ENCODE assay signal across 8 mouse cellular contexts in the genomic region with DNA sequence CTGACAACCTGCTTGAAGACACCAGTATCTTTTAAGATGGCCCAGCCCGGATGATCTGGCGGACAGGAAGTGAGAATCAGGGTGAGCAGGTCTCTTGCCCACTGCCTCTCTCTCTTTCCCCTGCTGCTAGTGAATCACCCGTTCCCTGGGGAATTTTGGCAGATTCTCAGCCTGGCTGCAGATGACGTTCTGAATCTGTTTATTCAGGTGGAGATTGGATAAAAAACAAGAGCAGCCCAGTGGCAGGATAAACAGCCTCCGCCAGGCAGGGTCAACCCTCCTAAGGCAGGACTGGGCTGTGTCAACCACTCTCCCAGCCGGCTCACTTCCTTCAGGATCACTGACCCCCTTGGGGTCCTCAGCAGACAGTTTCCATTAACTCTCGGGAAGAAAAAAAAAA. TPM values are rescaled to one million over a fixed set of nuclear protein-coding genes. Genes with fewer than 3 reads are reported as not detected.
A peak's percentile ranks its signal among the peaks of the same experiment; 100 is the strongest.
DNase-seq lines count a peak whose midpoint lies in the region; ATAC-seq lines count a peak whose summit lies in the region.

No protein-coding gene starts in this region.

- 0 out of 2 replicates have a peak overlapping the region, but pooled peaks have one; percentile 6 for H3K9ac ChIP-seq in embryonic facial prominence, embryonic 14.5 days (ENCODE audit: low read depth, low read length)

- H3K4me2 ChIP-seq in embryonic facial prominence, embryonic 14.5 days (ENCODE audit: low read depth, low read length), result no peak overlapping the region

- DNase-seq in layer of hippocampus, adult 11-12 months (ENCODE audit: low spot score), result peak; percentile 39
- no peak for DNase-seq in layer of hippocampus, postnatal 25 days (ENCODE audit: extremely low spot score in 1 of 2, low spot score in 1 of 2)
- peak; percentile 36 to 62 for DNase-seq in adrenal gland, postnatal 36 days
- DNase-seq in embryonic facial prominence, embryonic 14.5 days (ENCODE audit: low spot score), result no peak
- DNase-seq in layer of hippocampus, adult 8-10 months (ENCODE audit: low spot score in 2 of 2), result peak; percentile 34 to 44
- DNase-seq in testis, postnatal 10 days (ENCODE audit: low spot score), result no peak
- DNase-seq in gastrocnemius, postnatal 25 days, result no peak

- H3K27ac ChIP-seq in embryonic facial prominence, embryonic 14.5 days (replicated peaks; ENCODE audit: low read depth, low read length), result no peak overlapping the region

- 33% methylated on average over 7 of the region's 7 CpGs for WGBS in embryonic facial prominence, embryonic 14.5 days

- ATAC-seq in embryonic facial prominence, embryonic 14.5 days (ENCODE audit: low read depth), result no peak
- no peak for ATAC-seq in monocyte, adult 5-6 weeks (replicated peaks; ENCODE audit: insufficient number of reproducible peaks, low FRiP score, low TSS enrichment, poor library complexity, severe bottlenecking)

- no peaks in the 10 kb centered on the region for H3K9me3 ChIP-seq in embryonic facial prominence, embryonic 14.5 days (ENCODE audit: control insufficient read depth, low read length)

- no peaks in the 10 kb centered on the region for H3K27me3 ChIP-seq in embryonic facial prominence, embryonic 14.5 days (replicated peaks; ENCODE audit: control insufficient read depth, insufficient read depth, low read length)

- H3K4me1 ChIP-seq in embryonic facial prominence, embryonic 14.5 days (ENCODE audit: control insufficient read depth, insufficient read depth, low read length), result peaks cover 35% of the 10 kb centered on the region

- no peak overlapping the region for H3K4me3 ChIP-seq in embryonic facial prominence, embryonic 14.5 days (ENCODE audit: low read depth, low read length)

- H3K36me3 ChIP-seq in embryonic facial prominence, embryonic 14.5 days (ENCODE audit: control insufficient read depth, insufficient read depth, low read length), result no peaks in the 10 kb centered on the region

RNA-seq across cellular contexts. Expression of gene Lrig1, which starts 59.7 kb away (rescaled TPM):
- total RNA-seq in layer of hippocampus, postnatal 25 days (2021), result 10 to 100 TPM; 28.0 to 30.5 TPM
- 10 to 100 TPM; 11.7 to 14.9 TPM for total RNA-seq in adrenal gland, postnatal 36 days (2021)
- polyA plus RNA-seq in embryonic facial prominence, embryonic 14.5 days (2014; fragmentation: Nextera tagmentation; extraction: Ambion mirVana), result 32.6 and 38.4 TPM in 2 replicates
- total RNA-seq in layer of hippocampus, adult 8-10 months (2022), result 10 to 100 TPM; 25.4 to 44.9 (median 33.5) TPM
- total RNA-seq in monocyte, adult 5-6 weeks (2017), result 1.5 to 4.0 TPM (median 2.8 TPM) in 3 replicates
- total RNA-seq in gastrocnemius, postnatal 25 days (2021), result 10 to 100 TPM; 35.9 to 38.8 TPM

Comparison
In these comparisons a context has a peak if more than half of its experiments do, and no peak if none do; other contexts are left out.
1. DNase-seq: peak in layer of hippocampus, adult 11-12 months (single experiment), adrenal gland, postnatal 36 days (2 of 2) and layer of hippocampus, adult 8-10 months (2 of 2); none in layer of hippocampus, postnatal 25 days (0 of 2), embryonic facial prominence, embryonic 14.5 days (single experiment), testis, postnatal 10 days (single experiment) and gastrocnemius, postnatal 25 days (single experiment).